Mouse (Mus musculus) CD4-positive, CD25-positive, alpha-beta regulatory T cell, adult 4 months (primary cell): Measurements from ENCODE around the gene Dennd1b. TPM values are rescaled to one million over a fixed set of nuclear protein-coding genes. Genes with fewer than 3 reads are reported as not detected.
A peak's percentile ranks its signal among the peaks of the same experiment; 100 is the strongest.

Source experiments
- ATAC-seq: one replicate; pipeline ENCODE4 v1.8.0; 2017
- polyA plus RNA-seq, 2 experiments: library from polyadenylated mRNA; unstranded; fragments of 100-300 nt; shearing (Covaris generic); gene quantifications; one replicate each; pipeline ENCODE4 v1.2.1; 2017

Gene Dennd1b
- polyA plus RNA-seq, 2 experiments from 2014 or later, result 17.0 to 23.0 TPM

GRCm38 (mm10) chr1:139087564-139087963, 124.3 kb downstream of the Dennd1b start:
- ATAC-seq, result no peak

GRCm38 (mm10) chr1:139090744-139091143, 127.5 kb downstream of the Dennd1b start:
- no peak for ATAC-seq

- no peak for ATAC-seq
Measured at GRCm38 (mm10) chr1:139091701-139092100, 128.5 kb downstream of the Dennd1b start.

- no peak for ATAC-seq
Measured at GRCm38 (mm10) chr1:139092144-139092543, 128.9 kb downstream of the Dennd1b start.

- ATAC-seq, result no peak
Measured at GRCm38 (mm10) chr1:139092722-139093121, 129.5 kb downstream of the Dennd1b start.

GRCm38 (mm10) chr1:139096369-139096768, 133.1 kb downstream of the Dennd1b start:
- ATAC-seq, result no peak

- ATAC-seq, result no peak
Measured at GRCm38 (mm10) chr1:139098088-139098487, 134.9 kb downstream of the Dennd1b start.

GRCm38 (mm10) chr1:139101725-139102124, 138.5 kb downstream of the Dennd1b start:
- no peak for ATAC-seq

- no peak for ATAC-seq
Measured at GRCm38 (mm10) chr1:139108251-139108650, 145.0 kb downstream of the Dennd1b start.

GRCm38 (mm10) chr1:139122626-139123025, 159.4 kb downstream of the Dennd1b start:
- ATAC-seq, result no peak

- no peak for ATAC-seq
Measured at GRCm38 (mm10) chr1:139139644-139140043, 176.4 kb downstream of the Dennd1b start.

- ATAC-seq, result no peak
Measured at GRCm38 (mm10) chr1:139145516-139145915, 182.3 kb downstream of the Dennd1b start.

GRCm38 (mm10) chr1:139146306-139146705, 183.1 kb downstream of the Dennd1b start:
- no peak for ATAC-seq

GRCm38 (mm10) chr1:139153006-139153405, 189.8 kb downstream of the Dennd1b start:
- ATAC-seq, result no peak

- no peak for ATAC-seq
Measured at GRCm38 (mm10) chr1:139153493-139153892, 190.3 kb downstream of the Dennd1b start.

- peak; percentile 51 for ATAC-seq
Measured at GRCm38 (mm10) chr1:139156397-139156796, 193.2 kb downstream of the Dennd1b start.

- ATAC-seq, result no peak
Measured at GRCm38 (mm10) chr1:139161619-139162018, 198.4 kb downstream of the Dennd1b start.

- no peak for ATAC-seq
Measured at GRCm38 (mm10) chr1:139162814-139163213, 199.6 kb downstream of the Dennd1b start.

GRCm38 (mm10) chr1:139174058-139174832, 211.0 kb downstream of the Dennd1b start:
- ATAC-seq, result no peak

GRCm38 (mm10) chr1:139179707-139180106, 216.5 kb downstream of the Dennd1b start:
- peak; percentile 65 for ATAC-seq

- ATAC-seq, result peak; percentile 58
Measured at GRCm38 (mm10) chr1:139180481-139181149, 217.4 kb downstream of the Dennd1b start.

GRCm38 (mm10) chr1:139192635-139193034, 229.4 kb downstream of the Dennd1b start:
- no peak for ATAC-seq

- ATAC-seq, result no peak
Measured at GRCm38 (mm10) chr1:139194011-139194410, 230.8 kb downstream of the Dennd1b start.

- no peak for ATAC-seq
Measured at GRCm38 (mm10) chr1:139194428-139195028, 231.3 kb downstream of the Dennd1b start.
